Mouse (Mus musculus): Measurements from ENCODE around the gene Morn5.

The Morn5 gene

DNA sequence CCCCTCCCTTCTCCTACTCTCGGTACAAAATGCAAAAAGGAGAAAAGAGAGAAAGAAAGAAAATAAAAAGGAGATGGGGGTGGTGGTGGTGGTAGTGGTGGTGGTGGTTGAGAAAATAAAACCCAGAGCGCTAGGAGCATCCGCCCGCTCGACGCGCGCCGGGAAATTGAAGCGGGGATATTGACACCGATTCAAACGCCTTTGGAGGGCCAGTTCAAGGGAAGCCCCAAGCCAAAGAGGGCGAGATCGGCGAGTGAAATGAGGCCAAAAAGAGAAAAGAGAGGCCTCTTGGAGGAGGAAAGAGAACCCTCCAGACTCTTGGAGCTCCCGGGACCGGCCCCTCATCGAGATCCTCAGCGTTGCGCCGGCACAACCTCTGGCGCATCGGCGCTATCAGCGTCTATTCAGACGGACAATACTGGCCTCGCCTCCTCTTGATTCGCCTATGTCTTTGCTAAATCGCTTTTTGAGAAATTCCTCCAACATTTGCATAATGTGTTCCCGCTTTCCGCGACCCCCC is 55.2 kb downstream of the Morn5 start:
- in situ Hi-C loops (cut with MboI, MseI), result loop anchor here (5.0 kb wide), 1 partner anchor 108 kb away; no protein-coding TSS in a partner anchor

DNA sequence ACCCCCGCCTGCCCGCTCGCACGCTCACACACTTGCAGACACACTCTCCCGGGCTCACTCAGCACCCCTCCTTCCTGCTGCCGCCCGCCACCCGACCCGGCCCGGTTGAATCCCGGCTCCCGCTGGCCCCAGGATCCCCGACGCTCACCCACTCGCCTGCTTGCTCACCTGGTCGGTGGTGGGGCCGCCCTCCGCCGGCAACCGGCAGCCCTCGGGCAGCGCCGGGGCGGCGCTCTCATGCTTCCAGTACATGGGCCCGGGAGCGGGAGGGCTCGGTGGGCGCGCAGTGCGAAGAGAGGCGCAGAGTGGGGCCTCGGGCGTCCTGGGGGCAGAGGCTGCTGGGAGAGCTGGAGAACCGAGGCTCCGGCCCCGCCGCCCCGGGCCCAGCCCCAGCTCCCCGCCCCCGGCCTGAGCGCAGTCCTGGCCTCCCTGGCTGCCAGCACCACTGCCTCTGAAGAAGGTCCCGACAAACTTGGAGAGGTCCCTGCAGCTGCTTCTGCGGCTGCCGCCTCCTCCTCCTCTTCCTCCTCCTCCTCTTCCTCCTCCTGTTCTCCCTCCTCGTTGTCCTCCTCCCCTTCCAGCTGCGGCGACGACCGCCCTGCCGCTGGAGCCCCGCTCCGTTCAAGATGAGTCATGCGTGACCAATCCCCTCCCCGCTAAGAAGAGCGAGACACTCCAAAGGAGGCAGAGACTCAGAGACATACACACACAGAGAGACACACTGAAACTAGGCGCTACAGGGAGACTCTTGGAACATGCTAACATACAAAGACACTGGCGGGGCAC is 55.9 kb downstream of the Morn5 start, which contains the start of gene Lhx6:
Lhx6 (minus strand) TSS at position 453 of the 786 bp plus-strand sequence.
- in situ Hi-C loops (cut with MboI, MseI), result loop anchor here (5.0 kb wide), 1 partner anchor 107 kb away; no protein-coding TSS in a partner anchor

DNA sequence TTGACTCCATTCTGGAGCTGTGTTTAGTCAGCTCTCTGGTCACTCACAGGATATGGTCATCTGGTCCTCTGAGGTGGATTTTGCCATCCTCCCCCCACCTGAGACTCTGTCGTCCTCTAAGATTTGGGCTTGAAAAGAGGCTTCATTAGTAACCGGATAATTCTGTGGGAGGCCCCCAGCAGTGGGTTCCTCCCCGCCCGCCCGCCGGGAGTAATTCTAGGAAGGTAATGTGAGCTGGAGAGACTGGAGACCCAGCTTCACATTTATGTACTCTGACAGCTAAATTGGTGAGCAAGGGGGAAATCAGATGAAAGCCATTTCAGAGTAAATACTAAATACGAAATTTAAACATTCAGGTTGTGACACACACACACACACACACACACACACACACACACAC is 59.4 kb downstream of the Morn5 start:
- in situ Hi-C loops (cut with MboI, MseI), result no loop called here

DNA sequence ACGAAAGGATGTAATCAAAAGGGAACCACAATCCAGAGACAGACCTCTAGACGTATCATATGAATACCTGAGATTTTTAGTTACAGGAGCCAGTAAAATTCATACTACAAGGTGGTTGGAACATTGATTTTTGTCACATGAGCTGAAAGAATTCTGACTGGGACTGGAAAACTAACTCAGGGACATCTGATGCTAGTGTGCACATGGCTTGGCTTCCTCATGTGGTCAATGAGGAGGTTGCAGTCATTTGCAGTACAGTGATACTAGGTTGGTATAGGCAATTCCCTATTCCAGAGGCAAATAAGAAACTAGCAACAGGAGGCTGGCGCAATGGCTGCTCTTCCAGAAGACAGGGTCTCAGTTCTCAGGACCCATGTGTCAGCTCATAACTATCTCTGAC is 63.4 kb downstream of the Morn5 start:
- in situ Hi-C loops (cut with MboI, MseI), result no loop called here

DNA sequence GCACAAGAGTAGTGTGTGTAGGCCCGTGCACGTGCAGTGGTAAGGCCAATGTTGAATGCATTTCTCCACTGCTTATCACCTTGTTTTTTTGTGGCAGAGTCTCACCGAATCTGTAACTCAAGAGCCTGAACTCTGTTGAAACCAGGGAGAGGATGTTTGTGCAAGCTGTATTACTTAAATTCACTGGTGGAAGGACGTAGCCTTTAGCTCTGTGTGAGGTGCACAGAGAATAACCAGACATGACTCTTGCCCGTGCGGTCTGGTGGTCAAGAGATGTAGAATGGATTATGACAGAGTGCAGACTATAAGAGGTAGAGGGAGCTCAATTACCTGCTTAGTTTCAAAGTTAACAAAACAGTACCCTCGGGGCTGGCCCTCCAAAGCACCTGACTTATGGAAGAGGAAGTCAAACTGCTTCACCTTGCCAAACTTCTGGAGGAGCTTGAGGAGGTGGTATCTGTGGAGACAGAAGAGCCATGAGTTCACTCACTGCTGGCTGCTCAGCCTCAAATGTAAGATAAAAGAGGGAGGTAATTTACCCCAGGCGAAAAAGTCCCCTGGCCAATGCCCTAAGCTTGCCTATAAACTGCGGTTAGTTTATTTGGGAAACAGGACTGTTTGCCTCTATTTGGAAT is 77.7 kb downstream of the Morn5 start:
- in situ Hi-C loops (cut with MboI, MseI), result no loop called here

DNA sequence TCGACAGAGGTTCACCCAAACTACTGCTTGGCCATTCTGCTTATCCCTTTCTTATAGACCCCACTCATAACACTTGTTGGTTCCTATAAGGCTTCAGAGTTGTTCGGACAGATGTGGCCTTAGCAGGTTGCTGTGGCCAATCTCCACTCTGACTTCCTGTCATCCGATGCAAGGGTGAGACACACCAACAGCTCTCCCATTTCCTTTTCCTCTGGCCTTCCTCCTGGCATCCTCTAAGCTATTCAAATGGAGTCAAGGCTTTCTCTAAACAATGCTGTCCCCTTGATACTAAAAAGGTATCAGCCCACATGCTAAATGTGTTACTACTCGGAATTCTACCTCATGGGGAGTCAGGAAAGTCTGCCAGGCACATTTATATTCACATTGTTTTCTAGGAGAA is 78.7 kb downstream of the Morn5 start:
- in situ Hi-C loops (cut with MboI, MseI), result no loop called here

DNA sequence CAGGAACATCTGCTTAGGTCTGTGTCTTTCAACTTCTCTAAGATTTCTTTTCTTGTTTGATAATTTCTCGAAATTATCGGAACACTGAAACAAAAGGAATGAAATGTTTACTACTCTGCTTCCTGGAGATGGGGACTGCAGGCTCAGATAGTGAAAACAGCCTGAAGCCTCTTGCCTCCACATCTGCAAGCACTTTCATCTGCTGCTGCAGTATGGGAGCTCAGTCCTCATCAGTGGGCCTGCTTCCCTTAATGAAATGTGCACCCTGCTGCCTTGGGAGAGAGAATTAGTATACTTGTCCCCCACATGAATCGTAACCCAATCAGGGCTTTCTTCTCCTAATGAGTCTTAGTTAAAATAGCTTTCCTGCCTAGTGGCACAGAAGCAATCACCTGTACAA is 79.8 kb downstream of the Morn5 start:
- in situ Hi-C loops (cut with MboI, MseI), result no loop called here

All from T-helper 1 cell (primary cell).